Mouse (Mus musculus): ENCODE measurements at regions not wholly inside any gene's neighbourhood (a gene's known extent, or its start where the extent isn't known, plus 50 kb on each side); places are given as distances from the start of the nearest gene placed in this dataset.

- Histone ChIP-seq H3K36me3 (replicated peaks; ENCODE audit: control insufficient read depth, insufficient read depth, low read depth) (no peaks in the 10 kb centered on the region), H3K27ac (no peak overlapping the region), H3K9me3 (ENCODE audit: control insufficient read depth, low read length) (no peaks in the 10 kb centered on the region; the same call in 1 of the 2 replicates), H3K27me3 (ENCODE audit: control insufficient read depth, insufficient read depth, low read length) (no peaks in the 10 kb centered on the region), H3K4me1 (replicated peaks; ENCODE audit: control insufficient read depth in 2 of 2, insufficient read depth in 2 of 2, low read length in 1 of 2) (no peaks in the 10 kb centered on the region), H3K9ac (replicated peaks) (no peak overlapping the region), H3K4me2 (ENCODE audit: low read depth) (no peak overlapping the region), H3K4me3 (ENCODE audit: insufficient read depth in 1 of 2, low read depth in 2 of 2, low read length in 2 of 2) (no peak overlapping the region)
- WGBS (ENCODE audit: insufficient replicate concordance) = 54% methylated on average over 2 of the region's 2 CpGs
- ATAC-seq (ENCODE audit: insufficient read depth) (no peak), DNase-seq (ENCODE audit: low read depth in 3 of 3, low spot score in 3 of 3) (no peak)
- TF ChIP-seq CTCF (IDR thresholded peaks at IDR 0.05; ENCODE audit: low read depth) (no peak), EP300 (IDR thresholded peaks at IDR 0.05; ENCODE audit: low read depth) (no peak)
Observed at GRCm38 (mm10) chr4:142329600-142329999, 90.4 kb upstream of the Kazn start.

- Histone ChIP-seq H3K9me3 (ENCODE audit: control insufficient read depth, low read length) (no peaks in the 10 kb centered on the region; the same call in 1 of the 2 replicates), H3K4me2 (ENCODE audit: low read depth) (no peak overlapping the region), H3K4me3 (ENCODE audit: insufficient read depth in 1 of 2, low read depth in 2 of 2, low read length in 2 of 2) (no peak overlapping the region), H3K27ac (no peak overlapping the region), H3K4me1 (replicated peaks; ENCODE audit: control insufficient read depth in 2 of 2, insufficient read depth in 2 of 2, low read length in 1 of 2) (no peaks in the 10 kb centered on the region), H3K27me3 (ENCODE audit: control insufficient read depth, insufficient read depth, low read length) (no peaks in the 10 kb centered on the region), H3K36me3 (replicated peaks; ENCODE audit: control insufficient read depth, insufficient read depth, low read depth) (no peaks in the 10 kb centered on the region), H3K9ac (replicated peaks) (no peak overlapping the region)
- WGBS (ENCODE audit: insufficient replicate concordance) = 58% methylated on average over 5 of the region's 5 CpGs
- DNase-seq (ENCODE audit: low read depth in 3 of 3, low spot score in 3 of 3) = no peak
- TF ChIP-seq EP300 (IDR thresholded peaks at IDR 0.05; ENCODE audit: low read depth) (no peak), CTCF (IDR thresholded peaks at IDR 0.05; ENCODE audit: low read depth) (no peak)
- no peak for ATAC-seq (ENCODE audit: insufficient read depth)
Observed at GRCm38 (mm10) chr4:142326511-142326910, 87.3 kb upstream of the Kazn start.

DNA sequence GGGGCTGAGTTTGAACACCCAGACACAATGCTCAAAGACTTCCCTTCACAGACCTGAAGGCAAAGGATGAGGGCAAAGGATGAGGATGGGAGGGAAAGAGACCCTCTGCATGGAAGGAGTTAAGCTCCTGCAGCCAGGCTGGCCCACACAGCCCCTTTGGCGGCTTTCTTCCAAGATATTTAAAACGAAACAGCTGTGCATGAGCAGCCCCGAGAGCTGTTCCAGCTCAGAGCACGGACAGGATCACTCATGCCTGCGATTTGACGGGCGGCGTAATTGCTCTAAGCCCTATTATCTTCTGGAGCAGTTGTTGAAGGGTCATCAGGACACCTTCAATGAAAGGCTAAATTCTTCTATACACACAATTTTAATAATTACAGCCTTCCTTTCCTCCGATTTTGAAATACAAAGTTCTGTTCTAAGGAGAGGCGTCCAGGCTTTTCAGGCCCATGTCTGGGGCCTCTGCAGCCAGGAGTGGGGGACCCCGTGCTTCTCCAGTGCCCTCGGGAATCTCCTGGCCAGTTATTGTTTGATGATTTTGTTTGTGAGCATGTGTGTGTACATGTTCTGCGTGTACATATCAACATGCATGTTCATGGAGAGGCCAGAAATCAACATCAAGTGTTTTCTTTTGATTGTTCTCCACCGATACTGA, 82.1 kb upstream of the Kazn start:
- Histone ChIP-seq H3K4me2 (ENCODE audit: low read depth) (no peak overlapping the region), H3K9me3 (ENCODE audit: control insufficient read depth, low read length) (no peaks in the 10 kb centered on the region), H3K4me3 (ENCODE audit: insufficient read depth in 1 of 2, low read depth in 2 of 2, low read length in 2 of 2) (no peak overlapping the region), H3K36me3 (replicated peaks; ENCODE audit: control insufficient read depth, insufficient read depth, low read depth) (no peaks in the 10 kb centered on the region), H3K9ac (replicated peaks) (no peak overlapping the region), H3K27me3 (ENCODE audit: control insufficient read depth, insufficient read depth, low read length) (no peaks in the 10 kb centered on the region), H3K4me1 (replicated peaks; ENCODE audit: control insufficient read depth in 2 of 2, insufficient read depth in 2 of 2, low read length in 1 of 2) (no peaks in the 10 kb centered on the region), H3K27ac (no peak overlapping the region)
- TF ChIP-seq CTCF (IDR thresholded peaks at IDR 0.05; ENCODE audit: low read depth) = no peak
- no peak for TF ChIP-seq EP300 (IDR thresholded peaks at IDR 0.05; ENCODE audit: low read depth)
- WGBS (ENCODE audit: insufficient replicate concordance) = 65% methylated on average over 14 of the region's 14 CpGs
- no peak for ATAC-seq (ENCODE audit: insufficient read depth)
- DNase-seq (ENCODE audit: low read depth in 3 of 3, low spot score in 3 of 3) = no peak

DNA sequence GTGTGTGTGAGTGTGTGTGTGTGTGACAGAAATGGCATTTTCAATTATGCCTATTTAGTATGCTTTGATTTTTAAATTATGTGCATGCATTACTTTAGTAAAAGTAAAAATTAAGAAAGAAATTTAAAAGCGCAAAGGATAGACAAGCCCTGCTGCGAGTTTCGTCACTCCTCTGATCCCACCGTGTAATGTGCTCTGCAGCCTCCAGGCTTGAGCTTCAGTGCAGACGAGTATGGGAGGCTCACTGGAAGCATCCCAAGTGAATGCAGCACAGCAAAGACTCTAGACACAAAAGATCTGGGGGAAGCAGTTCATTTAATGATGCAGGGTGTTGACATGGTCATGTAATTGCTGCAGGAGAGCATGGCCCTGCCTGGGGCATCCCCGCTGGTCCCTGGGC, 71.1 kb upstream of the Kazn start:
- Histone ChIP-seq H3K4me1 (replicated peaks; ENCODE audit: control insufficient read depth in 2 of 2, insufficient read depth in 2 of 2, low read length in 1 of 2) (no peaks in the 10 kb centered on the region), H3K4me3 (ENCODE audit: insufficient read depth in 1 of 2, low read depth in 2 of 2, low read length in 2 of 2) (no peak overlapping the region), H3K9me3 (ENCODE audit: control insufficient read depth, low read length) (no peaks in the 10 kb centered on the region), H3K4me2 (ENCODE audit: low read depth) (no peak overlapping the region), H3K27me3 (ENCODE audit: control insufficient read depth, insufficient read depth, low read length) (no peaks in the 10 kb centered on the region), H3K9ac (replicated peaks) (no peak overlapping the region), H3K27ac (no peak overlapping the region), H3K36me3 (replicated peaks; ENCODE audit: control insufficient read depth, insufficient read depth, low read depth) (no peaks in the 10 kb centered on the region)
- no peak for DNase-seq (ENCODE audit: low read depth in 3 of 3, low spot score in 3 of 3)
- ATAC-seq (ENCODE audit: insufficient read depth) = no peak
- WGBS (ENCODE audit: insufficient replicate concordance) = 74% methylated on average over 6 of the region's 6 CpGs
- no peak for TF ChIP-seq EP300 (IDR thresholded peaks at IDR 0.05; ENCODE audit: low read depth)
- no peak for TF ChIP-seq CTCF (IDR thresholded peaks at IDR 0.05; ENCODE audit: low read depth)

DNA sequence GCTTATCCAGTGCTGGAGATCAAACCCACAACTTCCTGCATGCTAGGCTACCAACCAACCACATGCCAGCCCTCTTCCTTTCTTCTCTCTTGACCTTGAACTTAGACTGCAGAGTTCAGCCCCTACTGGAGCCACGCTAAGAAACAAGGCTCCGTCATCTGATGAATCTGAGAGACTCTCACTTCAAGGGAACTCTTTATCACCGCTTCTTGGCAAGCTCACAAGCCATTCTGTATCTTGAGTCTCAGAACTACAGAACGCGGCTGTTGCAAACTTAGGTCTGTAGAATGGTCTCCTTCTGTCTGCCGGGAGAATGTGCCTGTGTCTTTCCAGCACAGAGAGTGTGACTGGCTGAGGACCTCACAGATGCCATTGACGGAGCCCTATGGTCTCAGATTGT, 69.1 kb upstream of the Kazn start:
- no peaks in the 10 kb centered on the region for H3K27me3 ChIP-seq (ENCODE audit: control insufficient read depth, insufficient read depth, low read length)
- H3K4me3 ChIP-seq (ENCODE audit: insufficient read depth in 1 of 2, low read depth in 2 of 2, low read length in 2 of 2) = no peak overlapping the region
- H3K9me3 ChIP-seq (ENCODE audit: control insufficient read depth, low read length) = no peaks in the 10 kb centered on the region
- no peak overlapping the region for H3K9ac ChIP-seq (replicated peaks)
- TF ChIP-seq CTCF (IDR thresholded peaks at IDR 0.05; ENCODE audit: low read depth) (no peak), EP300 (IDR thresholded peaks at IDR 0.05; ENCODE audit: low read depth) (no peak)
- no peak for ATAC-seq (ENCODE audit: insufficient read depth)
- H3K36me3 ChIP-seq (replicated peaks; ENCODE audit: control insufficient read depth, insufficient read depth, low read depth) = no peaks in the 10 kb centered on the region
- DNase-seq (ENCODE audit: low read depth in 3 of 3, low spot score in 3 of 3) = no peak
- 52% methylated on average over 7 of the region's 7 CpGs for WGBS (ENCODE audit: insufficient replicate concordance)
- no peak overlapping the region for H3K27ac ChIP-seq
- H3K4me2 ChIP-seq (ENCODE audit: low read depth) = no peak overlapping the region
- H3K4me1 ChIP-seq (replicated peaks; ENCODE audit: control insufficient read depth in 2 of 2, insufficient read depth in 2 of 2, low read length in 1 of 2) = no peaks in the 10 kb centered on the region

All from liver, embryonic 14.5 days (tissue).